Mouse (Mus musculus): ENCODE measurements around the gene Olfr130.

The Olfr130 gene

DNA sequence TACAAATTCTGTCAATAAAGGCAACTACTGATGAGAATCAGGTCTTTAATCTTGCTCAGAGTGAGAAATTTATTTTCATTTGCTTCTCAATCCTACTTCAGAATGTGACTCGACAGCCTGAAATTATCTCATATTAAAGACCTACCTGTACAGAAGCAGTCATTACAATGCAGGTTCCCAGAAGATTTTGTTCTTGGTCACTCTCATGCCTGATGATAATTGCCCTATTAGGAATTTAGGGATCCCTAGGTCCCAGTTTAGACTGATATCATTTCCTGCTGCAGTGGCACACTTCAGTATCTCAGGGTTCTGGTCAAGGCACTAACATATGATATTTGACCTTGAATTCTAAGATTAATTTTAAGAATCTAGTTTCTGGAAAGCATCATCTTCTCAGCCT is at the start of gene Olfr130:
Gene Olfr130, plus strand, starts transcription at position 301 of the 400 bp plus-strand sequence.
- DNase-seq (ENCODE audit: low spot score) = no peak

DNA sequence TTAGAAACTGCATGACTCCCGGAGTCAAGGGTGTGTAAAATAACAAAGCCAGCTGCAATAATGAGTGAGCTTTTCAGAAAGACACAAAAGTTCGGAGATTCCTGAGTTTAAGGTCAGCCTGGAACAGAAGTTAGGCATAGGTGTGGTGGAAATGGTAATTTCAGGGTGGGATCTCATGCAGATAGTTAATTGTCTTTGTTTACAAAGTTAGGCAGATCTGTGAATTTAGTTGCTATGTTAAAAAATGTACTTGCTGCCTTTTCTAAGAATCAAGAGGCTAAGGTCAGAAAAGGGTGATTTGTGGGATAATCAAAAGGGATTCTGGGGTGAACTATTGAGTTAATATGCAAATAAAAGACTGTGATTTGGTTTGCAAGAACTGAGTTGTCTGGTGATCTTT is 47.4 kb upstream of the Olfr130 start:
- no peak for DNase-seq (ENCODE audit: low spot score)

GRCm38 (mm10) chr17:38026297-38026696 is 37.4 kb upstream of the Olfr130 start:
- no peak for DNase-seq (ENCODE audit: low spot score)

GRCm38 (mm10) chr17:38059979-38060378 is 3.7 kb upstream of the Olfr130 start, which contains the start of gene Olfr129:
Olfr129 (minus strand) TSS chr17:38060079.
- no peak for DNase-seq (ENCODE audit: low spot score)

DNA sequence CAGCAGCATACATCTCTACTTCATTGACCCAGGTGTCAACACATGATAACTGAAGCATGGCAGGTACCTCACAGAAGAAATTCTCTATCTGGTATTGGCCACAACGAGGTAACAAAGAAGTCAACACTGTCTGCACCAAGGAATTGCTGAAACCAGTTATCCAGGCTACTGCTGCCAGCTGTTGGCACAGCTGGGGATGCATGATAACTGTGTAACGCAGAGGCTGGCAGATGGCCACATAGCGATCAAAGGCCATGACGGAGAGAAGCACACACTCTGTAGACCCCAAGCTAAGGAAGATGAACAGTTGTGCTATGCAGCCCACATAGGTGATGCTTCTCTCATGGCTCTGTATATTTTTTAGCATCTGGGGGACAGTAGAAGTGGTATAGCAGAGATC is 18.6 kb downstream of the Olfr130 start:
- DNase-seq (ENCODE audit: low spot score) = no peak

DNA sequence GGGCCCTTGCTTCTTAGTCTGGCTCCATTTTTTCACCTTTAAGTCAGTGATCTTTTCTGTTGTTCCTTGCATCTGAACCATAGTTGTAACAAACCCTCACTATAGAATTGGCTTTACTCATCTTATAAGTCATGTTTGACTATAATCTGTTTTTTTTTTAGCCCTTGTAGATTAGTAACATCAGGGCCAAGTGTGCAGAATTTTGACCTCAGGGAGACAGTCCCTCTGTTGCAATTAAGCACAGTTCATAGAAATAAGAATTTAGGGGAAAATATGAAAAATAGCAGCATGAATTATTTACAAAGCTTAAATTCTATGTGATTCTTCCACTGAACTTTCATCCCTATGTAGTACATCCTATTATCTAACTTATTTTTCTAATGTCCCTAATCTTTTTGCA is 24.9 kb downstream of the Olfr130 start, which contains the start of gene Olfr131:
Gene Olfr131, minus strand, starts transcription at position 101 of the 400 bp plus-strand sequence.
- no peak for DNase-seq (ENCODE audit: low spot score)
